28 mouse cellular contexts compared by ENCODE assay signal in the genomic region with DNA sequence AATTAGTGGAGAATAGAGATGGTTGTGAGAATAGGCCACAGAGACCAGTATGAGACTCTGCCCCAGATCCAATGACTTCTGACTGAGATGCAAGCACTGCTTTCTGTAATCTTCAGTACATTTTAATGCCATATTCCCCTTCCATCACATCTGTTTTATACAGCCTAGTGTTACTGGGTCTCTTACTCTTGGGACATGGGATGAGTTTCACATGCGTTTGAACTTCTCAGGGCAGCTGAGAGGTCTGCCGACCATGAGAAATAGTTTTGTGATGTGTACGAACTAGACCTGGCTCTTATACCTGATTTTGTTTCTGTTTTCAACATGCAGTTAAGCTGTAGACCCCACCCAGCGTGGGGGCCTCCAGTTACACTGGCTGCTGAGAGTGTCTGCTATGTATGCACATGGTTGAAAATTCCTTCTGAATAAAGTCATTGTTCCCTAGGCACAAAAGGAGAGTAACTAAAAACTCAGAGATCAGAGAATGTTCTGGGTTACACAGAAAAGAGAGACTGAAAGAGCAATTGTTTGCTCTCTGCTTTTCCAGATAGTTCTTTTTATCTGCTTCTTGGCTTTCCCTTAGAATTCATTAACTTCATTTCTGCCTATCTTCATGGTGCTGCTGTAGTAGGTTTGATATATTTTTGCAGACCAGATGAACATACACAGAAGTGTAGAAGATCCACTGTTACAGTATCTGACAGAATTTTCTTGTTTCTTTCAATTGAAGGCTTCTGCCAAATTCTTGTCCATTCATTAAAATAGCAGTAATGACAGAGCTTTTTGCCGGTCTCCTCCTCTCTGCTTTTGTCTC.
DNase-seq lines count a peak whose midpoint lies in the region; ATAC-seq and TF ChIP-seq lines count a peak whose summit lies in the region.
"Had no signal": no experiment of that assay in that cellular context is flagged by ENCODE, and none has a peak within 500 bp of the region (broad histone marks: within the 10 kb centered on the region; RNA-seq: fewer than 3 reads in every experiment).

No protein-coding gene starts in this region.

- peaks cover 6% of the 10 kb centered on the region; the same call in 1 of the 2 replicates for H3K4me1 ChIP-seq in midbrain, embryonic 11.5 days (ENCODE audit: control insufficient read depth, insufficient read depth, low read length)
- 0 out of 2 replicates have a peak, but pooled peaks cover 3% of the 10 kb centered on the region for H3K4me1 ChIP-seq in midbrain, embryonic 13.5 days (replicated peaks)
- H3K4me1 ChIP-seq in embryonic fibroblast, embryonic 13.5 days (ENCODE audit: control insufficient read depth, insufficient read depth, low read length): peaks cover 7% of the 10 kb centered on the region
- no peaks in the 10 kb centered on the region for H3K4me1 ChIP-seq in liver, embryonic 11.5 days (replicated peaks; ENCODE audit: control insufficient read depth, insufficient read depth, low read length)
- H3K4me1 ChIP-seq: embryonic facial prominence, embryonic 13.5 days; heart, embryonic 15.5 days; liver, embryonic 12.5 days; megakaryocyte, embryonic 14.5 days had no signal

- H3K36me3 ChIP-seq in midbrain, embryonic 11.5 days (ENCODE audit: control insufficient read depth, insufficient read depth, low read length): no peaks in the 10 kb centered on the region
- no peaks in the 10 kb centered on the region for H3K36me3 ChIP-seq in midbrain, embryonic 13.5 days
- H3K36me3 ChIP-seq in liver, embryonic 11.5 days (ENCODE audit: control insufficient read depth, insufficient read depth, low read length): no peaks in the 10 kb centered on the region
- H3K36me3 ChIP-seq: embryonic facial prominence, embryonic 13.5 days; G1E; heart, embryonic 15.5 days; liver, embryonic 12.5 days had no signal

- no peak for ATAC-seq in midbrain, embryonic 11.5 days (ENCODE audit: low FRiP score)
- ATAC-seq in midbrain, embryonic 13.5 days: no peak
- no peak for ATAC-seq in erythroblast, adult 5-6 weeks (replicated peaks; ENCODE audit: low FRiP score, poor library complexity, severe bottlenecking)
- ATAC-seq in liver, embryonic 11.5 days (replicated peaks; ENCODE audit: low FRiP score): no peak
- ATAC-seq: forebrain, embryonic 13.5 days; liver, embryonic 12.5 days; liver, postnatal 0 days; lung, postnatal 0 days had no signal

- H3K4me2 ChIP-seq in midbrain, embryonic 11.5 days: no peak overlapping the region
- no peak overlapping the region for H3K4me2 ChIP-seq in midbrain, embryonic 13.5 days (replicated peaks)
- H3K4me2 ChIP-seq in liver, embryonic 11.5 days: no peak overlapping the region
- H3K4me2 ChIP-seq: embryonic facial prominence, embryonic 13.5 days; forebrain, embryonic 13.5 days; heart, embryonic 15.5 days; hindbrain, embryonic 14.5 days; liver, embryonic 12.5 days had no signal

- no peak overlapping the region for H3K27ac ChIP-seq in midbrain, embryonic 11.5 days (ENCODE audit: low read depth, low read length)
- H3K27ac ChIP-seq in midbrain, embryonic 13.5 days: no peak overlapping the region
- H3K27ac ChIP-seq in embryonic fibroblast, embryonic 13.5 days (ENCODE audit: insufficient read depth, low read length): peak overlapping the region; percentile 45
- no peak overlapping the region for H3K27ac ChIP-seq in liver, embryonic 11.5 days (ENCODE audit: low read depth, low read length)
- H3K27ac ChIP-seq: embryonic facial prominence, embryonic 13.5 days; forebrain, embryonic 13.5 days; heart, embryonic 15.5 days; hindbrain, embryonic 14.5 days; kidney, postnatal 0 days; liver, embryonic 12.5 days had no signal

- H3K4me3 ChIP-seq in midbrain, embryonic 11.5 days (ENCODE audit: low read depth, low read length): no peak overlapping the region
- H3K4me3 ChIP-seq in midbrain, embryonic 13.5 days (replicated peaks): no peak overlapping the region
- no peak overlapping the region for H3K4me3 ChIP-seq in embryonic fibroblast, embryonic 13.5 days (ENCODE audit: insufficient read depth, low read length)
- H3K4me3 ChIP-seq in liver, embryonic 11.5 days (ENCODE audit: low read depth, low read length): no peak overlapping the region
- H3K4me3 ChIP-seq: embryonic facial prominence, embryonic 13.5 days; forebrain, embryonic 13.5 days; heart, embryonic 15.5 days; liver, embryonic 12.5 days; megakaryocyte, embryonic 14.5 days had no signal

- 59% methylated on average over 5 of the region's 5 CpGs for WGBS in midbrain, embryonic 11.5 days
- WGBS in midbrain, embryonic 13.5 days: 61% methylated on average over 5 of the region's 5 CpGs
- 75% methylated on average over 5 of the region's 5 CpGs for WGBS in liver, embryonic 11.5 days

- H3K9me3 ChIP-seq in midbrain, embryonic 11.5 days (ENCODE audit: control insufficient read depth, low read length): no peaks in the 10 kb centered on the region
- H3K9me3 ChIP-seq in midbrain, embryonic 13.5 days: no peaks in the 10 kb centered on the region
- no peaks in the 10 kb centered on the region for H3K9me3 ChIP-seq in liver, embryonic 11.5 days (ENCODE audit: control insufficient read depth, low read length)
- H3K9me3 ChIP-seq: embryonic facial prominence, embryonic 13.5 days; forebrain, embryonic 13.5 days; heart, embryonic 15.5 days; liver, embryonic 12.5 days had no signal

- peak; percentile 7 for DNase-seq in embryo, embryonic 11 days
- no peak for DNase-seq in embryo, embryonic 9.5 days (ENCODE audit: extremely low spot score)
- DNase-seq in midbrain, embryonic 11.5 days (ENCODE audit: low spot score, missing footprints): peak; percentile 84
- DNase-seq in liver, embryonic 11.5 days (ENCODE audit: low spot score): no peak
- DNase-seq: adrenal gland, postnatal 14 days; cerebellum, adult 18-20 months; cerebellum, postnatal 10 days; gastrocnemius, postnatal 14 days; heart, postnatal 36 days; kidney, adult 2 months; kidney, postnatal 4 days; liver, postnatal 0 days; lung, postnatal 4 days; midbrain, embryonic 14.5 days; spleen, adult 18-20 months; thymus, postnatal 14 days had no signal

- no peak for TF ChIP-seq POLR2A in embryonic fibroblast, embryonic 13.5 days (IDR thresholded peaks at IDR 0.05; ENCODE audit: low read depth, low read length)

- H3K27me3 ChIP-seq in midbrain, embryonic 11.5 days (ENCODE audit: control insufficient read depth, insufficient read depth, low read length): no peaks in the 10 kb centered on the region
- no peaks in the 10 kb centered on the region for H3K27me3 ChIP-seq in midbrain, embryonic 13.5 days
- no peaks in the 10 kb centered on the region for H3K27me3 ChIP-seq in liver, embryonic 11.5 days (replicated peaks; ENCODE audit: control insufficient read depth, insufficient read depth, low read length)
- H3K27me3 ChIP-seq: embryonic facial prominence, embryonic 13.5 days; forebrain, embryonic 13.5 days; heart, embryonic 15.5 days; liver, embryonic 12.5 days; megakaryocyte, embryonic 14.5 days had no signal

- no peak overlapping the region for H3K9ac ChIP-seq in midbrain, embryonic 11.5 days (ENCODE audit: low read length)
- H3K9ac ChIP-seq in midbrain, embryonic 13.5 days (replicated peaks): no peak overlapping the region
- no peak overlapping the region for H3K9ac ChIP-seq in liver, embryonic 11.5 days (ENCODE audit: low read depth, low read length)
- H3K9ac ChIP-seq: embryonic facial prominence, embryonic 13.5 days; forebrain, embryonic 13.5 days; heart, embryonic 15.5 days; hindbrain, embryonic 14.5 days; liver, embryonic 12.5 days; liver, postnatal 0 days had no signal

- TF ChIP-seq CTCF in embryonic fibroblast, embryonic 13.5 days (IDR thresholded peaks at IDR 0.05; ENCODE audit: borderline replicate concordance, insufficient read depth, low read length): no peak

Comparison
In these comparisons a context has a peak if more than half of its experiments do, and no peak if none do; other contexts are left out.
1. DNase-seq: peak in embryo, embryonic 11 days (single experiment) and midbrain, embryonic 11.5 days (single experiment); none in embryo, embryonic 9.5 days (single experiment) and liver, embryonic 11.5 days (single experiment).